Mouse (Mus musculus) ES-E14 (cell line): ENCODE measurements at regions not wholly inside any gene's neighbourhood (a gene's known extent, or its start where the extent isn't known, plus 50 kb on each side); places are given as distances from the start of the nearest gene placed in this dataset.

Experiments used
- DNase-seq: peaks from one replicate; pipeline ENCODE4 v3.0.0-alpha.2; 2013; ENCODE audit warnings: low read depth, low spot score
- H3K27ac ChIP-seq: 2 replicates; pipeline ENCODE4 v1.5.1; 2012; ENCODE audit warnings: low read depth, mild to moderate bottlenecking, low read length, moderate library complexity, mixed read lengths; ENCODE audit not compliant: poor library complexity, insufficient read depth, severe bottlenecking
- H3K36me3 ChIP-seq: 2 replicates; pipeline ENCODE4 v1.6.1; 2012; ENCODE audit warnings: mild to moderate bottlenecking, low read length, moderate library complexity, mixed read lengths; ENCODE audit not compliant: control insufficient read depth, poor library complexity, insufficient read depth, severe bottlenecking
- H3K4me1 ChIP-seq, 2 experiments: fragments of 150-350 bp in 1 of 2; sonication (generic) in 1 of 2; 2 replicates each; pipeline ENCODE4 v1.6.1; 2012; ENCODE audit warnings: low read length in 2 of 2, mild to moderate bottlenecking in 1 of 2, mixed read lengths in 1 of 2; ENCODE audit not compliant: control insufficient read depth in 2 of 2, insufficient read depth in 2 of 2, poor library complexity in 1 of 2
- H3K4me3 ChIP-seq, 2 experiments: fragments of 150-350 bp in 1 of 2; sonication (generic) in 1 of 2; 2 replicates each; pipeline ENCODE4 v1.5.1; 2012; ENCODE audit warnings: low read length in 2 of 2, low read depth in 1 of 2, mild to moderate bottlenecking in 1 of 2, mixed read lengths in 1 of 2; ENCODE audit not compliant: insufficient read depth in 1 of 2, poor library complexity in 1 of 2, severe bottlenecking in 1 of 2
- H3K9ac ChIP-seq: 2 replicates; pipeline ENCODE4 v1.6.1; 2012; ENCODE audit warnings: low read depth, mild to moderate bottlenecking, low read length, mixed read lengths; ENCODE audit not compliant: poor library complexity, insufficient read depth, severe bottlenecking
- H3K9me3 ChIP-seq: fragments of 150-350 bp; sonication (generic); 2 replicates; pipeline ENCODE4 v1.6.1; 2012; ENCODE audit warnings: low read depth, mild to moderate bottlenecking, low read length; ENCODE audit not compliant: control insufficient read depth, insufficient read depth
- CHD2 ChIP-seq: IDR thresholded peaks from 2 replicates; pipeline ENCODE4 v1.6.1; 2014; ENCODE audit warnings: mild to moderate bottlenecking, low read depth, low read length, inconsistent platforms
- HCFC1 ChIP-seq: IDR thresholded peaks from 2 replicates; pipeline ENCODE4 v1.6.1; 2012; ENCODE audit warnings: low read length, inconsistent platforms, borderline replicate concordance; ENCODE audit not compliant: insufficient read depth
- MAFK ChIP-seq: IDR thresholded peaks from 2 replicates; pipeline ENCODE4 v1.6.1; 2014; ENCODE audit warnings: mild to moderate bottlenecking, low read depth, low read length, inconsistent platforms; ENCODE audit not compliant: insufficient read depth
- ZC3H11A ChIP-seq: IDR thresholded peaks from 2 replicates; pipeline ENCODE4 v1.6.1; 2012; ENCODE audit warnings: low read depth, mild to moderate bottlenecking, inconsistent platforms, low read length, borderline replicate concordance
- ZNF384 ChIP-seq: IDR thresholded peaks from 2 replicates; pipeline ENCODE4 v1.6.1; 2012; ENCODE audit warnings: low read depth, low read length, inconsistent platforms
- in situ Hi-C, 2 experiments: fragments of 600-800 bp; cut with MboI; formaldehyde crosslinking; loops; one replicate each; pipeline ENCODE4 v1.15.1; 2025; ENCODE audit warnings: low sequenced_read_pairs in 2 of 2, inconsistent platforms in 1 of 2; ENCODE audit not compliant: unreplicated experiment in 2 of 2

DNA sequence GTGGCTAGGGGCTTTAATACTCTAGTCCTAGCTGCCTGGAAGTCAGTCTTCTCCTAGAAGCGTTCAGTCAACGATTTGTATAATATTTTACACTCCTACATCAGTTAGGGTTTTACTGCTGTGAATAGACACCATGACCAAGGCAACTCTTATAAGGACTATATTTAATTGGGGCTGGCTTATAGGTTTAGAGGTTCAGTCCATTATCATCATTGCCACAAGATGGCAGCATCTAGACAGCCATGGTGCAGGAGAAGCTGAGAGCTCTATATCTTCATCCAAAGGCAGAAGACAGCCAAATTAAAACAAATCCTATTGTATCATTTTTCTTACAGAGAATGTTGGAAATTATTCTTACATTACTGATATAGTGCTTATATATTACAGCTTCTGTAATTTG, 167.0 kb upstream of the Ndn start:
- Histone ChIP-seq H3K27ac (no peak overlapping the region), H3K4me3 (no peak overlapping the region), H3K4me1 (no peaks in the 10 kb centered on the region), H3K9me3 (no peaks in the 10 kb centered on the region), H3K36me3 (no peaks in the 10 kb centered on the region), H3K9ac (no peak overlapping the region)
- TF ChIP-seq MAFK = no peak
- no peak for TF ChIP-seq CHD2
- TF ChIP-seq ZC3H11A = no peak
- TF ChIP-seq HCFC1 = no peak
- TF ChIP-seq ZNF384 = no peak
- in situ Hi-C loops = no loop called here
- peak; percentile 13 for DNase-seq

DNA sequence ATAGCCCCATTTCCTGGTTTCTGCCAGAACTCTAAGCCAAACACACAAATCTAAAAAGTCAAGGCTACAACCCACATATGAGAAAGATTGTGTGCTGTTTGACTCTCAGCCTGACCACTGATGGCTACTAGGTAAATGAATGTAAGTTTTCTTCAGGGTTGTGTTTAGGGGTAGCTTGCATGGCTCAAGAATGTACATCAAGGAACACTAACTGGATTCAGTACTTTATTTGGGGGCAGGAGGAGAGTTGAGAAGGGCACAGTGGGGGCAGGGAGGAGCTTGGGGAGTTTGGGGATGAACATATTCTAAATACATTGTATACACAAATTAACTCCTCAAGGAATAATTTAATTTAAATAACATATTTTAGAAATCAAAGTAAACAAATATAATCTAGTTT, 137.8 kb upstream of the Ndn start:
- DNase-seq = no peak
- H3K4me3 ChIP-seq = no peak overlapping the region
- no peak overlapping the region for H3K27ac ChIP-seq
- no peaks in the 10 kb centered on the region for H3K4me1 ChIP-seq
- no peak for TF ChIP-seq ZC3H11A
- no peak for TF ChIP-seq HCFC1
- TF ChIP-seq ZNF384 = no peak
- TF ChIP-seq MAFK = no peak
- no peak for TF ChIP-seq CHD2
- in situ Hi-C loops = no loop called here
- no peaks in the 10 kb centered on the region for H3K9me3 ChIP-seq
- no peaks in the 10 kb centered on the region for H3K36me3 ChIP-seq
- H3K9ac ChIP-seq = no peak overlapping the region

DNA sequence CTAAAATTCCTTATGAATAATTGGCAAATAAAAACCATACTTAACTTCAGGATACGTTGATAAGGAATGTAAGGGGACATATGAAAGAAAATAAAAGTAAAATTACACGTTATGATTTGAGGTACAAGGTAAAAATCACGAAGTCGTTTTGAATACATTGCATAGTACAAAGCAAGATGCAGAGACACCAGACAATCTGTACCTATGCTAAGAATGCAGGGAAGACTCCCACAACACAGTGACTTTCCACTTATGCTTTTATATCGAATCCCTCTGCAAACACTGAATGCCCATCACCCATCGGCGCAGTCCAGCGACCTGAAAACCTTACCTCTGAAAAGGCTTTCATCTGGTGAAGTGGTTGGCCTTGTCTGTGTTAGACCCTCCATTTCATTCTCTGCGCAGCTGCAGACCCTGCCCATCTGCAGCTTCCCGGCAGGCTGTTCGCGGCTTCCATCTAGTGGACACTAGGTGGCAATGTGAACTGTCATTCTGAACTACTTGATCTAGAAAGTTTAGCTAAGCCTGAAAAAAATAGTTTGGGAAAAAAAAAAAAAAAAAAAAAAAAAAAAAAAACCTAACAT, 137.2 kb upstream of the Ndn start:
- H3K9ac ChIP-seq = no peak overlapping the region
- no peak for DNase-seq
- H3K27ac ChIP-seq = no peak overlapping the region
- no peak; the same call in 1 of the 2 replicates for TF ChIP-seq ZC3H11A
- TF ChIP-seq HCFC1 = no peak
- no peak for TF ChIP-seq MAFK
- no peak for TF ChIP-seq CHD2
- TF ChIP-seq ZNF384 = no peak
- H3K9me3 ChIP-seq = no peaks in the 10 kb centered on the region
- in situ Hi-C loops = no loop called here
- H3K4me1 ChIP-seq = no peaks in the 10 kb centered on the region
- no peak overlapping the region for H3K4me3 ChIP-seq
- no peaks in the 10 kb centered on the region for H3K36me3 ChIP-seq

DNA sequence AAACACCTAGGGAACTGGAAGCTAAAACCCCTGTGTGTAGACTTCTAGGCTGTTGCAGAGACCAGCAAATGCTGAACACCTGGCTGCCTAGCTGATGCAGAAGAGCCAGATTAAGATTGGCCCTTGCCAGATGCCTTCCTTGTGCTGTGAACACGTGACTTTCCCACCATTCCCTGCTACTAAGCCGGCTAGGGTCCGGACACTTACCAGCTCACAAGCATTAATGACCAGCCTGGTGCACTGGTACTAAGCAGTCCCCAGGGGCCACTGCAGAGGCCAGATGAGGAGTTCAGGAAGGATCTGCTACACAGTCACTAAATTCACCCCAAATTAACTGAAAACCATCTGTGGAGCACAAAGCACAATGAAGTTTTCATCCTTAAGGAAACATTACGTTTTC, 121.2 kb upstream of the Ndn start:
- DNase-seq = no peak
- Histone ChIP-seq H3K27ac (no peak overlapping the region), H3K4me3 (0 out of 4 replicates have a peak overlapping the region, but pooled peaks of 1 of the 2 experiments have one; percentile 8), H3K36me3 (no peaks in the 10 kb centered on the region), H3K4me1 (no peaks in the 10 kb centered on the region), H3K9me3 (no peaks in the 10 kb centered on the region), H3K9ac (no peak overlapping the region; the same call in 1 of the 2 replicates)
- in situ Hi-C loops = no loop called here
- TF ChIP-seq HCFC1 = no peak
- TF ChIP-seq CHD2 = no peak
- TF ChIP-seq ZC3H11A = no peak
- TF ChIP-seq ZNF384 = no peak
- TF ChIP-seq MAFK = no peak

DNA sequence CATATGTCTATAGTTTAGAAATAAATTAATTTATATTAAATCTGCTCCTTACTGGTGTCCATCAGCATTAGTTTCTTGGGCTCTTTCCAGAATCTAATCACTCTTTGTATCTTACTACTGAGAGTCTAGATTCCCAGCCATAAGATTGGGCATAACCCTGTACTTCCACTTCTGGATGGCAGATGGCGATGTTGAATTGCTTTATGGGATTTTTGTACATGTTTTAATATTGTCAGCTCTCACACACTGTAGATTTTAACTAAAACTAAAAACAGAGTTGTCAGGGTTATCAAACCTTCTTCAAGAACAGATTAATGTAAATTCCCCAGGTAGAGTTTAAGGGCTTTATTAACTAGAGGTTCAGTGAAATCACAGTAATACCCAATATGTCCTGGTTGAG, 118.6 kb upstream of the Ndn start:
- Histone ChIP-seq H3K4me3 (no peak overlapping the region), H3K36me3 (no peaks in the 10 kb centered on the region), H3K9ac (no peak overlapping the region), H3K4me1 (peaks cover 0 to 3% of the 10 kb centered on the region in 2 experiments; a peak in 2 of 4 replicates), H3K27ac (no peak overlapping the region), H3K9me3 (no peaks in the 10 kb centered on the region)
- in situ Hi-C loops = no loop called here
- TF ChIP-seq ZC3H11A (peak; percentile 25; the same call in 1 of the 2 replicates), CHD2 (no peak), MAFK (no peak), HCFC1 (no peak), ZNF384 (no peak)
- DNase-seq = no peak
